Mouse (Mus musculus): Measurements from ENCODE around the gene Zfp784. TPM values are rescaled to one million over a fixed set of nuclear protein-coding genes. Genes with fewer than 3 reads are reported as not detected.

Gene Zfp784
- polyA plus RNA-seq, 1 experiment from 2014 or later: 7.5 TPM

DNA sequence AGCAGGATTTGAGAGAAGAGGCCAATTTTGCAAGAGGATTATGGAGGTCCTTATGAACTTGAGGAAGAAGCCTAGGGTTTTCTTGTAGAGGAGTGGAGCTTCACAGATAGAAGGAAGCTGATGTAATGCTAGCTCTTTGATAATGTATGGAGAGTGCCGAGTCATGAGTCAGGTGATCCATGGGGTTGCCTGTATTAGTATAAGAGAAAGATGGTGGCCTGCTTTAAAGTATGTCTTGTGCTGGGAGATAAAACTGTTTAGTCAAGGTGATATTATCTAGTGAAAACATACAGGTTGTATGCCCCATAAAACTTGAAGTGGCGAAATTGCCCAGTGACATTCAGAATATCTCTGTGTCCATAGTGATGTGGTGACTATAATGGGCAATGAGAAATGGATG, 38.7 kb upstream of the Zfp784 start:
- no peak overlapping the region for H3K4me3 ChIP-seq (replicated peaks)
- H3K4me1 ChIP-seq: peaks cover 19% of the 10 kb centered on the region
- no peak overlapping the region for H3K9ac ChIP-seq
- 87% methylated on average over 2 of the region's 2 CpGs for WGBS
- no peak for ATAC-seq (ENCODE audit: insufficient number of reproducible peaks, low FRiP score, low TSS enrichment, low read depth)
- no peaks in the 10 kb centered on the region for H3K9me3 ChIP-seq (replicated peaks)
- no peak overlapping the region for H3K4me2 ChIP-seq (replicated peaks)
- H3K27me3 ChIP-seq: no peaks in the 10 kb centered on the region
- peaks cover 64% of the 10 kb centered on the region for H3K36me3 ChIP-seq
- H3K27ac ChIP-seq (replicated peaks): no peak overlapping the region

DNA sequence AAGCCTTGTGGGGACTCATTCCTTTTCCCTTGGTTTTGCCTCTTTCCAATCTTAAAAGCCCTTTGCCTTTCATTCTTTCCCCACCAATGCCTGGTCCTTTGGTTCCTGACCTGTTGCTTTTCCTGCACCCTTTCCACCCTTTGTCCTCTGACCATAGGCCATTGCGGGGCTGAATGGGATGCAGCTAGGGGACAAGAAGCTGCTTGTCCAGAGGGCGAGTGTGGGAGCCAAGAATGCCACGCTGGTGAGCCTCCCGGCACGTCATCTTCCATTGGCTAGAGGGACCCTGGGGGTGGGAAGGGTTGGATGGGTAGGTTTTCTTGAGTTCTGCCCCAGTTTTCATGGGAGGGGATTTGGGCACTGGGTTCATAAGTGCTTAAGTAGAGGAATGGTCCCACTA, 36.7 kb upstream of the Zfp784 start:
- Histone ChIP-seq H3K27me3 (no peaks in the 10 kb centered on the region), H3K4me1 (peaks cover 6% of the 10 kb centered on the region; the same call in 1 of the 2 replicates), H3K9ac (no peak overlapping the region), H3K4me3 (replicated peaks) (no peak overlapping the region), H3K9me3 (replicated peaks) (no peaks in the 10 kb centered on the region), H3K36me3 (peaks cover 83% of the 10 kb centered on the region), H3K27ac (replicated peaks) (no peak overlapping the region), H3K4me2 (replicated peaks) (no peak overlapping the region)
- WGBS: 93% methylated on average over 5 of the region's 5 CpGs
- ATAC-seq (ENCODE audit: insufficient number of reproducible peaks, low FRiP score, low TSS enrichment, low read depth): no peak

GRCm38 (mm10) chr7:5073586-5073985, 35.3 kb upstream of the Zfp784 start:
- Histone ChIP-seq H3K27me3 (no peaks in the 10 kb centered on the region), H3K36me3 (peaks cover 91% of the 10 kb centered on the region), H3K4me3 (replicated peaks) (no peak overlapping the region), H3K27ac (replicated peaks) (no peak overlapping the region), H3K4me2 (replicated peaks) (no peak overlapping the region), H3K9ac (no peak overlapping the region), H3K4me1 (0 out of 2 replicates have a peak, but pooled peaks cover under 1% of the 10 kb centered on the region), H3K9me3 (replicated peaks) (no peaks in the 10 kb centered on the region)
- 61% methylated on average over 1 of the region's 1 CpGs for WGBS
- ATAC-seq (ENCODE audit: insufficient number of reproducible peaks, low FRiP score, low TSS enrichment, low read depth): no peak

- H3K9ac ChIP-seq: no peak overlapping the region
- H3K27ac ChIP-seq (replicated peaks): no peak overlapping the region
- ATAC-seq (ENCODE audit: insufficient number of reproducible peaks, low FRiP score, low TSS enrichment, low read depth): no peak
- no peaks in the 10 kb centered on the region for H3K27me3 ChIP-seq
- 94% methylated on average over 6 of the region's 6 CpGs for WGBS
- H3K36me3 ChIP-seq: peaks cover 38% of the 10 kb centered on the region
- H3K4me1 ChIP-seq: peaks cover 36% of the 10 kb centered on the region
- H3K4me2 ChIP-seq (replicated peaks): no peak overlapping the region
- H3K9me3 ChIP-seq (replicated peaks): no peaks in the 10 kb centered on the region
- H3K4me3 ChIP-seq (replicated peaks): no peak overlapping the region
These were observed 26.6 kb upstream of the Zfp784 start for GRCm38 (mm10) chr7:5064886-5065285.

DNA sequence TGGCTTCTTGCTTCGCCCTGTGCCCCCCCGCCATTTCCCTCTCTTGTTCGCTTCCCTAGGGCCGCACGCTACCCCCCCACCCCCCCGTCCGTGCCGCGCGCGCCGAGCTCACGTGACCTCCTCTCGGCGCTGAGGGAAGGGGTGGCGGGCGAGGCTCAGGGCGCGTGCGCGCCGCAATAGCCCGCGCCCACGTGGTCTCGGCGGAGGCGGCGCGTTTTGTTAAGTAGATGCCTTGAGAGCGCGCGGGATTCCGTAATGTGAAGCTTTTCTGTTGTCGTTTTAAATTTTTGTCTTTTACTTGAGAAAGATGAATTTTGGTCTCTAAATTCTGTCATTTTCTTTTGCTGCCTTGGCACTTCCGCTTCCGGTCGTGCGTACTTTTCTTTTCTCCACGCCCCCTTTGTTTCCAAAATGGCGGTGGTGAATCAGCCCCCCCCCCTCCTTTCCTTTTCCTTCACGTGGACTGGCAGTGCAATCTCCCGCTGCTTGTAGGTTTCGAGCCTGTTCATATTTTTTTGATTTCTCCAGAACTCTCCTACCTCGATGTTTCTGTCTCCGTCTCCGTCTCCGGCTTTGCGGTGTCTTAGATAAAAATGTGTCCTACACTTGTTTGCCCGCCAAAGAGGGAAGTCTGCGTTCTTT, 24.2 kb upstream of the Zfp784 start:
- H3K27ac ChIP-seq (replicated peaks): peak overlapping the region; percentile 99
- H3K4me3 ChIP-seq (replicated peaks): peak overlapping the region; percentile 77
- H3K4me2 ChIP-seq (replicated peaks): peak overlapping the region; percentile 84
- H3K9me3 ChIP-seq (replicated peaks): no peaks in the 10 kb centered on the region
- peak; percentile 61 for ATAC-seq (ENCODE audit: insufficient number of reproducible peaks, low FRiP score, low TSS enrichment, low read depth)
- H3K36me3 ChIP-seq: peaks cover 14% of the 10 kb centered on the region
- H3K27me3 ChIP-seq: no peaks in the 10 kb centered on the region
- H3K4me1 ChIP-seq: peaks cover 54% of the 10 kb centered on the region
- H3K9ac ChIP-seq: peak overlapping the region; percentile 71
- 0% methylated on average over 51 of the region's 51 CpGs for WGBS

- Histone ChIP-seq H3K9ac (peak within 1 kb of the TSS; percentile 74), H3K27ac (replicated peaks) (peak within 1 kb of the TSS; percentile 99), H3K4me1 (peaks cover 60% of the 10 kb centered on the region), H3K4me2 (replicated peaks) (peak within 1 kb of the TSS; percentile 84), H3K4me3 (replicated peaks) (peak within 1 kb of the TSS; percentile 77), H3K36me3 (peaks cover 8% of the 10 kb centered on the region; the same call in 1 of the 2 replicates), H3K9me3 (replicated peaks) (no peaks in the 10 kb centered on the region), H3K27me3 (no peaks in the 10 kb centered on the region)
- ATAC-seq (ENCODE audit: insufficient number of reproducible peaks, low FRiP score, low TSS enrichment, low read depth): peak; percentile 81
- under 1% methylated on average over 64 of the region's 65 CpGs for WGBS
These were observed 23.6 kb upstream of the Zfp784 start, which contains the start of gene U2af2 for GRCm38 (mm10) chr7:5061774-5062359. Gene U2af2, plus strand, starts transcription at chr7:5062143.

DNA sequence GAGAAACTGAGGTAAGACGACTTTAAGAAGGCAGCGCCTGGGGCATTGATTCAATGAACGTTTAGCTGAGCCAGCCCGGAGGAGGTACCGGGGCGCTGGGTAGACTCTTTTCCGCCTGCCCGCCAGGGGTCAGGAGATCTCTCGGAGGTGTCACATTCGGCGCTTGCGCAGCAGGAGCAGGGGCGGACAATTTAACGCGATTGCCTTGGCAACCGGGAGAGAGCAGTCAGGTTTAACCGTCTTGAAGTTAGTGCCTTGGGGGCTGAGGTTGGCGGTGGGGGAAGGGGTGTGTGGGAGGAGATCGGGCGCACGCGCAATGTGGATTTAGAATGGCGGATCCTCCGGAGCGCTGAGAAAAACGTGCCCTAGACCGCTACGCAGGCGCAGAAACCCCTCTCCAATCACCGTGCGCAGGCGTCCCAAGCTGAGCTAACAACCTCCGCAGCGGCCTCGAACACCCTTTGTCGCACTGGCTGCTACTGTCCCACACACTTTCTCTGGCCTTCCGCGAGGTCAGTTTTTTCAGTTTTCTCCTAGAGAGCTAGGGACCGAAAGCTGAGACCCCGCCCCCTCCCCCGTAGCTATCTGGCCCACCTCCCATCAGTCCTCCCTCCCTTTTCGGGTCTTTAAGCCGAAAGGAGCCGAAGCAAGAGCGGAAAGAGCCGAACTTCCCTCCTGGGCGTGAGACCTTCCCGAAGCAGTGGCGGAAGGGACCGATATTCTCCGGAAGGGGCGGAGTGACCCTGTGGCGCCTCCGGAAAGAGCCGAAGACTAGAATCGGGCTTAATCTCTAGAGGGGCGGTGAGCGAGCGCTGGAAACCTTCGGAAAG, 22.9 kb upstream of the Zfp784 start:
- Histone ChIP-seq H3K4me3 (replicated peaks) (peak overlapping the region; percentile 77), H3K36me3 (peaks cover under 1% of the 10 kb centered on the region; the same call in 1 of the 2 replicates), H3K4me2 (replicated peaks) (peak overlapping the region; percentile 84), H3K27me3 (no peaks in the 10 kb centered on the region), H3K27ac (replicated peaks) (peak overlapping the region; percentile 99), H3K9me3 (replicated peaks) (no peaks in the 10 kb centered on the region), H3K9ac (peak overlapping the region; percentile 74), H3K4me1 (peaks cover 65% of the 10 kb centered on the region)
- WGBS: under 1% methylated on average over 60 of the region's 60 CpGs
- ATAC-seq (ENCODE audit: insufficient number of reproducible peaks, low FRiP score, low TSS enrichment, low read depth): peak; percentile 89

DNA sequence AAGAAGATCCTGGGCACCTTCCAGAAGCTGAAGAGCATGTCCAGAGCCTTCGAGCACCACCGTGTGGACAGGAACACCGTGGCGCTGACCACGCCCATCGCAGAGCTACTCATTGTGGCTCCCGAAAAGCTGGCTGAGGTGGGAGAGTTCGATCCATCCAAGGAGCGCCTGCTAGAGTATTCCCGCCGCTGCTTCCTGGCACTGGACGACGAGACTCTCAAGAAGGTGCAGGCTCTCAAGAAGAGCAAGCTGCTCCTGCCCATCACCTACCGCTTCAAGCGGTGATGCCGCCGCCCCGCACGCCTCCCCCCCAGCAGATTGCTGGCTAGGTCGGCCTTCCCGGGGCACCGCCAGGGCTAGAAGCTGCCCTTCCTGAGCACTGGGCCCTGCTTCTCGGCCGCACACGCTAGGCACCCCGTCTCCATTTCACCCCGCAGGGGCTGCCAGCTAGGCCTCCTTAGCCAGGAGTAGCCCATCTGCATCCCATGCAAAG, 22.0 kb upstream of the Zfp784 start:
- Histone ChIP-seq H3K27ac (replicated peaks) (peak overlapping the region; percentile 99), H3K4me3 (replicated peaks) (peak overlapping the region; percentile 77), H3K27me3 (peaks cover 8% of the 10 kb centered on the region), H3K36me3 (no peaks in the 10 kb centered on the region), H3K4me2 (replicated peaks) (peak overlapping the region; percentile 84), H3K9me3 (replicated peaks) (no peaks in the 10 kb centered on the region), H3K9ac (peak overlapping the region; percentile 74), H3K4me1 (peaks cover 62% of the 10 kb centered on the region)
- WGBS: 4% methylated on average over 27 of the region's 27 CpGs
- ATAC-seq (ENCODE audit: insufficient number of reproducible peaks, low FRiP score, low TSS enrichment, low read depth): no peak

GRCm38 (mm10) chr7:5059421-5059820, 21.2 kb upstream of the Zfp784 start:
- Histone ChIP-seq H3K4me1 (peaks cover 64% of the 10 kb centered on the region), H3K4me3 (replicated peaks) (no peak overlapping the region), H3K27ac (replicated peaks) (no peak overlapping the region), H3K36me3 (no peaks in the 10 kb centered on the region), H3K9me3 (replicated peaks) (no peaks in the 10 kb centered on the region), H3K4me2 (replicated peaks) (no peak overlapping the region), H3K9ac (no peak overlapping the region), H3K27me3 (peaks cover 16% of the 10 kb centered on the region)
- no peak for ATAC-seq (ENCODE audit: insufficient number of reproducible peaks, low FRiP score, low TSS enrichment, low read depth)
- WGBS: 89% methylated on average over 12 of the region's 12 CpGs

DNA sequence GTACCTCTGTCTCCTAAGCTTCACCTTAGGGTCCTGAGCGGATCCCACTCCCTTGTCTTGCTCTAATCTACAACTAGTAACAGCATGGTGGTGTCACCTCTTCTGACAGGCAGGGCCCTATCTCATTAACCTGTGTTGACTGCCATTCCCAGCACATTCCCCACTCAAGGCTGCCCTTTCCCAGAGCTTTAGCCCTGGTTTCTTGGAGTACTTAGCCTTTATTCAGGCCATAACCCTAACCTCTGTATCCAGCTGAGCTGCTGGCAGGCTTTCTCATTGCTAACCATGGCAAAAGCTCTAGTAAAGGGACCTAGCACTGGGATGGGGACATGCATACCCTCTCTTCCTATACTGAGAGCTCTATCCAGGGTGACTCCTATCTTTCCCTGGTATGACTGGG, 20.4 kb upstream of the Zfp784 start:
- Histone ChIP-seq H3K4me1 (peaks cover 65% of the 10 kb centered on the region), H3K27ac (replicated peaks) (no peak overlapping the region)
- WGBS: 100% methylated on average over 1 of the region's 1 CpGs

DNA sequence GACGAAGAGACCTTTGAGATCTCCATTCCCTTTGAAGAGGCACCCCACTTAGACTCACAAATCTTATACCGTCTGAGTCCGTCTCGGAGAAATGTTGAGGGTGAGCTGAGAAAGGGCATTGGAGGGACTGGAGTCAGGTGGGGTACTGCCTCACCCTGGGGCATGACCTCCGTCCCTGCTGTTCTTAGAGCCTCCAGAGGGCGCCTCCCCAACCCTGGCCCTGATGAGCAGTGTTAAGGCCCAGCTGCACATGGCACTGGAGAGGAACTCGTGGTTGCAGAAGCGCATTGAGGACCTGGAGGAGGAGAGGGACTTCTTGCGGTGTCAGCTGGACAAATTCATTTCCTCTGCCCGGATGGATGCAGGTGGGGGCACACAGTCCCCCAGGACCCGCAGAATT, 19.6 kb upstream of the Zfp784 start:
- Histone ChIP-seq H3K9ac (no peak overlapping the region), H3K4me2 (replicated peaks) (peak overlapping the region; percentile 87), H3K4me1 (peaks cover 66% of the 10 kb centered on the region), H3K4me3 (replicated peaks) (peak overlapping the region; percentile 69), H3K27ac (replicated peaks) (no peak overlapping the region), H3K9me3 (replicated peaks) (no peaks in the 10 kb centered on the region), H3K36me3 (no peaks in the 10 kb centered on the region), H3K27me3 (peaks cover 32% of the 10 kb centered on the region)
- ATAC-seq (ENCODE audit: insufficient number of reproducible peaks, low FRiP score, low TSS enrichment, low read depth): no peak
- 34% methylated on average over 11 of the region's 11 CpGs for WGBS

More for the DNA sequence above, 20.4 kb upstream of the Zfp784 start:
- no peak overlapping the region for H3K4me2 ChIP-seq (replicated peaks)
- H3K9me3 ChIP-seq (replicated peaks): no peaks in the 10 kb centered on the region
- H3K4me3 ChIP-seq (replicated peaks): no peak overlapping the region
- no peaks in the 10 kb centered on the region for H3K36me3 ChIP-seq
- ATAC-seq (ENCODE audit: insufficient number of reproducible peaks, low FRiP score, low TSS enrichment, low read depth): no peak
- peaks cover 24% of the 10 kb centered on the region for H3K27me3 ChIP-seq
- no peak overlapping the region for H3K9ac ChIP-seq
